Mouse (Mus musculus) hindbrain, embryonic 15.5 days (tissue): ENCODE measurements around the gene Tjap1. TPM values are rescaled to one million over a fixed set of nuclear protein-coding genes. Genes with fewer than 3 reads are reported as not detected.

Source experiments
- ATAC-seq: fragments of 200-750 bp; cut with Nextera tagmentation; 2 replicates; pipeline ENCODE4 v1.8.0; 2017; ENCODE audit warnings: low read depth, moderate number of reproducible peaks, moderate TSS enrichment; ENCODE audit not compliant: low FRiP score
- H3K27ac ChIP-seq: fragments of 300-500 bp; sonication (generic); replicated peaks from 2 replicates; pipeline ENCODE4 v1.5.1; 2015; ENCODE audit warnings: mild to moderate bottlenecking, inconsistent platforms
- H3K27me3 ChIP-seq: fragments of 300-500 bp; sonication (generic); 2 replicates; pipeline ENCODE4 v1.6.1; 2015; ENCODE audit warnings: control low read depth, inconsistent platforms
- H3K36me3 ChIP-seq: fragments of 300-500 bp; sonication (generic); 2 replicates; pipeline ENCODE4 v1.6.1; 2015; ENCODE audit warnings: control low read depth, inconsistent platforms
- H3K4me1 ChIP-seq: fragments of 300-500 bp; sonication (generic); replicated peaks from 2 replicates; pipeline ENCODE4 v1.6.1; 2015; ENCODE audit warnings: control low read depth, inconsistent platforms
- H3K4me2 ChIP-seq: fragments of 300-500 bp; sonication (generic); 2 replicates; pipeline ENCODE4 v1.6.1; 2015; ENCODE audit warnings: moderate library complexity, mild to moderate bottlenecking, inconsistent platforms
- H3K4me3 ChIP-seq: fragments of 300-500 bp; sonication (generic); 2 replicates; pipeline ENCODE4 v1.5.1; 2015; ENCODE audit warnings: mild to moderate bottlenecking, inconsistent platforms
- H3K9ac ChIP-seq: fragments of 300-500 bp; sonication (generic); 2 replicates; pipeline ENCODE4 v1.6.1; 2015; ENCODE audit warnings: inconsistent platforms
- H3K9me3 ChIP-seq: fragments of 300-500 bp; sonication (generic); 2 replicates; pipeline ENCODE4 v1.6.1; 2016; ENCODE audit warnings: control low read depth, inconsistent platforms
- WGBS: fragments of 180-500 bp; shearing (Covaris S2); methylation state at CpG from one replicate; pipeline ENCODE4 v1.1.7; 2015; 5-methylcytosine and 5-hydroxymethylcytosine counted together
- polyA plus RNA-seq: library from polyadenylated mRNA; unstranded; fragments of >200 nt; fragmentation: Nextera tagmentation; extraction: Ambion mirVana; gene quantifications from 2 replicates; pipeline ENCODE4 v1.2.1, GENCODE M21; 2015

Tjap1 gene
- polyA plus RNA-seq, 1 experiment from 2014 or later: 30.3 TPM

GRCm38 (mm10) chr17:46304184-46304583 is 21.4 kb upstream of the Tjap1 start:
- no peak for ATAC-seq
- 86% methylated on average over 9 of the region's 9 CpGs for WGBS
- H3K9ac ChIP-seq: no peak overlapping the region
- no peaks in the 10 kb centered on the region for H3K9me3 ChIP-seq
- H3K4me2 ChIP-seq: no peak overlapping the region
- H3K27me3 ChIP-seq: no peaks in the 10 kb centered on the region
- H3K4me3 ChIP-seq: no peak overlapping the region
- H3K36me3 ChIP-seq: peaks cover 6% of the 10 kb centered on the region
- H3K4me1 ChIP-seq: peaks cover 3% of the 10 kb centered on the region; the same call in 1 of the 2 replicates
- H3K27ac ChIP-seq: no peak overlapping the region

- 81% methylated on average over 12 of the region's 12 CpGs for WGBS
- peaks cover 6% of the 10 kb centered on the region for H3K36me3 ChIP-seq
- H3K27ac ChIP-seq: no peak overlapping the region
- no peaks in the 10 kb centered on the region for H3K27me3 ChIP-seq
- no peak overlapping the region for H3K4me2 ChIP-seq
- H3K4me3 ChIP-seq: no peak overlapping the region
- H3K9me3 ChIP-seq: no peaks in the 10 kb centered on the region
- ATAC-seq: no peak
- H3K4me1 ChIP-seq: peaks cover 21% of the 10 kb centered on the region
- H3K9ac ChIP-seq: no peak overlapping the region
Measured at GRCm38 (mm10) chr17:46301892-46302291, 19.1 kb upstream of the Tjap1 start.

GRCm38 (mm10) chr17:46298220-46298913 is 15.5 kb upstream of the Tjap1 start:
- H3K27me3 ChIP-seq: peaks cover 18% of the 10 kb centered on the region
- peaks cover 25% of the 10 kb centered on the region for H3K4me1 ChIP-seq
- H3K4me2 ChIP-seq: peak overlapping the region; percentile 89
- no peaks in the 10 kb centered on the region for H3K9me3 ChIP-seq
- WGBS: under 1% methylated on average over 43 of the region's 48 CpGs
- H3K36me3 ChIP-seq: peaks cover 2% of the 10 kb centered on the region; the same call in 1 of the 2 replicates
- peak overlapping the region; percentile 90 for H3K27ac ChIP-seq
- peak overlapping the region; percentile 88 for H3K4me3 ChIP-seq
- peak; percentile 70 for ATAC-seq
- peak overlapping the region; percentile 90 for H3K9ac ChIP-seq

- H3K27me3 ChIP-seq: peaks cover 22% of the 10 kb centered on the region
- ATAC-seq: peak; percentile 75
Measured at GRCm38 (mm10) chr17:46297364-46298219, 14.8 kb upstream of the Tjap1 start, which contains the start of gene Dlk2. Gene Dlk2, plus strand, starts transcription at chr17:46297421.

GRCm38 (mm10) chr17:46297028-46297363 is 14.2 kb upstream of the Tjap1 start:
- Histone ChIP-seq H3K27ac (peak overlapping the region; percentile 90), H3K4me1 (peaks cover 25% of the 10 kb centered on the region), H3K27me3 (peaks cover 26% of the 10 kb centered on the region), H3K9me3 (no peaks in the 10 kb centered on the region), H3K9ac (peak overlapping the region; percentile 90), H3K4me2 (peak overlapping the region; percentile 89), H3K36me3 (no peaks in the 10 kb centered on the region), H3K4me3 (peak overlapping the region; percentile 88)
- 7% methylated on average over 6 of the region's 6 CpGs for WGBS
- ATAC-seq: no peak

More at GRCm38 (mm10) chr17:46297364-46298219, 14.8 kb upstream of the Tjap1 start, which contains the start of gene Dlk2:
- Histone ChIP-seq H3K9ac (peak within 1 kb of the TSS; percentile 90), H3K4me1 (peaks cover 25% of the 10 kb centered on the region), H3K4me2 (peak within 1 kb of the TSS; percentile 89), H3K27ac (peak within 1 kb of the TSS; percentile 90), H3K4me3 (peak within 1 kb of the TSS; percentile 88), H3K9me3 (no peaks in the 10 kb centered on the region), H3K36me3 (0 out of 2 replicates have a peak, but pooled peaks cover 2% of the 10 kb centered on the region)
- under 1% methylated on average over 71 of the region's 86 CpGs for WGBS

GRCm38 (mm10) chr17:46296601-46297000 is 13.8 kb upstream of the Tjap1 start:
- H3K9me3 ChIP-seq: no peaks in the 10 kb centered on the region
- H3K4me2 ChIP-seq: peak overlapping the region; percentile 89
- H3K4me3 ChIP-seq: peak overlapping the region; percentile 88
- peaks cover 26% of the 10 kb centered on the region for H3K27me3 ChIP-seq
- H3K9ac ChIP-seq: no peak overlapping the region; the same call in 1 of the 2 replicates
- no peaks in the 10 kb centered on the region for H3K36me3 ChIP-seq
- WGBS: 53% methylated on average over 6 of the region's 6 CpGs
- peak overlapping the region; percentile 90 for H3K27ac ChIP-seq
- H3K4me1 ChIP-seq: peaks cover 25% of the 10 kb centered on the region
- ATAC-seq: no peak

GRCm38 (mm10) chr17:46287678-46288095 is 4.9 kb upstream of the Tjap1 start:
- Histone ChIP-seq H3K36me3 (no peaks in the 10 kb centered on the region), H3K4me2 (no peak overlapping the region), H3K27me3 (0 out of 2 replicates have a peak, but pooled peaks cover 4% of the 10 kb centered on the region), H3K4me1 (peaks cover 6% of the 10 kb centered on the region), H3K9me3 (no peaks in the 10 kb centered on the region), H3K27ac (no peak overlapping the region), H3K9ac (no peak overlapping the region), H3K4me3 (no peak overlapping the region)
- no peak for ATAC-seq
- 85% methylated on average over 11 of the region's 11 CpGs for WGBS

GRCm38 (mm10) chr17:46285407-46285806 is 2.6 kb upstream of the Tjap1 start:
- Histone ChIP-seq H3K27ac (no peak overlapping the region), H3K36me3 (no peaks in the 10 kb centered on the region), H3K9me3 (no peaks in the 10 kb centered on the region), H3K4me3 (no peak overlapping the region), H3K27me3 (no peaks in the 10 kb centered on the region), H3K9ac (no peak overlapping the region), H3K4me2 (no peak overlapping the region), H3K4me1 (peaks cover 15% of the 10 kb centered on the region)
- 73% methylated on average over 6 of the region's 6 CpGs for WGBS
- ATAC-seq: no peak

GRCm38 (mm10) chr17:46284653-46285052 is 1.8 kb upstream of the Tjap1 start:
- no peaks in the 10 kb centered on the region for H3K27me3 ChIP-seq
- no peaks in the 10 kb centered on the region for H3K36me3 ChIP-seq
- H3K4me2 ChIP-seq: no peak overlapping the region
- peaks cover 15% of the 10 kb centered on the region for H3K4me1 ChIP-seq
- no peak overlapping the region for H3K27ac ChIP-seq
- no peak for ATAC-seq
- 48% methylated on average over 7 of the region's 7 CpGs for WGBS
- H3K4me3 ChIP-seq: no peak overlapping the region
- no peak overlapping the region for H3K9ac ChIP-seq
- no peaks in the 10 kb centered on the region for H3K9me3 ChIP-seq

GRCm38 (mm10) chr17:46283911-46284310 is 1.1 kb upstream of the Tjap1 start:
- Histone ChIP-seq H3K27ac (no peak overlapping the region), H3K4me2 (no peak overlapping the region), H3K9me3 (no peaks in the 10 kb centered on the region), H3K9ac (no peak overlapping the region), H3K4me3 (no peak overlapping the region), H3K4me1 (peaks cover 15% of the 10 kb centered on the region), H3K36me3 (peaks cover 3% of the 10 kb centered on the region; the same call in 1 of the 2 replicates), H3K27me3 (no peaks in the 10 kb centered on the region)
- ATAC-seq: no peak
- WGBS: 88% methylated on average over 8 of the region's 8 CpGs

- peaks cover 15% of the 10 kb centered on the region for H3K4me1 ChIP-seq
- ATAC-seq: peak; percentile 55
- 20% methylated on average over 9 of the region's 9 CpGs for WGBS
- H3K4me2 ChIP-seq: peak overlapping the region; percentile 96
- H3K27me3 ChIP-seq: no peaks in the 10 kb centered on the region
- peak overlapping the region; percentile 58; the same call in 1 of the 2 replicates for H3K9ac ChIP-seq
- H3K9me3 ChIP-seq: no peaks in the 10 kb centered on the region
- H3K27ac ChIP-seq: peak overlapping the region; percentile 75; the same call in 1 of the 2 replicates
- peaks cover 8% of the 10 kb centered on the region; the same call in 1 of the 2 replicates for H3K36me3 ChIP-seq
- peak overlapping the region; percentile 60 for H3K4me3 ChIP-seq
Measured at GRCm38 (mm10) chr17:46283140-46283539, 314 bp upstream of the Tjap1 start.
